Mouse (Mus musculus): ENCODE measurements around the gene Sympk.

Sympk gene

DNA sequence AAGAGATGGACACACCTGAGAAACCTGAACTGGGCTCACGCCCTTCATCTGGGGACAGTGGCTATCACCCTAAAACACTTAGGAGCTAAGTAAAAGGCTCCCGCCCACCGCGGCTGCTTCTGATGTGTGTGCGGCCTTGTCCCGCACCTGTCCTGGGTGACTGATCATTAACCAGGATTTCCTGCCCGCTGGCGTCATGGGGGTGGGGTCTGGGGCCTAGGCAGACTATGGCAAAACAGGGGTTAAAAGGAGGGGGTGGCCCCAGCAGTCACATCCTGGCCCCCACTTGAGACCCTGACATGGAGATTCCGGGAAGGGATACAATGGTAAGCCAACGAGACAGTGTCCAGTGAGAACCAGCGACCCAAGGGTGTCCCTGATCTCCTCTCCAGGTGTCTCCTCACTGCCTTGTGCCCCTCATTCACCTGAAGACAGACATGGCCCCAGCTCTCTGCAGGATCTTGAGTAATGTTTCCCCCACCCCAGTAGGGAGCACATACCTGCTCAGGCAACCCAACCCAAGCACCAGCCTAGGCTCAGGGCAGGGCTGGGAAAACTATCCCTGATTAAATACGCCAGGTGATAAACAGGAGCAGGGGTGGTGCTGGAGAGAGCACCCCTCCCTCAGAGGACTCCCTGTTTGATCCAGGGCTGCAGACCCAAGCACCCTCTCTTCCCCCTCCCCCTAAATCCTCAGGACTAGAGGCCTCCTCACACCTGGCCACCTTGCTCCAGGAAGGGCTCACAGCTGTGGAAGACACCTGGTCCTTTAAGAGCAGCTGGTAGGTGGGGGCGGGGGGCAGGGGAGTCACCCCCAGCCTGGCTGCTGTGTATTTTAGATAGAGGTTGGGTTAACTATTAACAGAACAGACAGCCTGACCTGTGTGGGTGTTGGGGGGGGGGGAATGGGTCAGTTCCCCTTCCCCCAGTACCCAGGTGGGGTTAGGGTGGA is 16.9 kb upstream of the Sympk start:
- DNase-seq: no peak

DNA sequence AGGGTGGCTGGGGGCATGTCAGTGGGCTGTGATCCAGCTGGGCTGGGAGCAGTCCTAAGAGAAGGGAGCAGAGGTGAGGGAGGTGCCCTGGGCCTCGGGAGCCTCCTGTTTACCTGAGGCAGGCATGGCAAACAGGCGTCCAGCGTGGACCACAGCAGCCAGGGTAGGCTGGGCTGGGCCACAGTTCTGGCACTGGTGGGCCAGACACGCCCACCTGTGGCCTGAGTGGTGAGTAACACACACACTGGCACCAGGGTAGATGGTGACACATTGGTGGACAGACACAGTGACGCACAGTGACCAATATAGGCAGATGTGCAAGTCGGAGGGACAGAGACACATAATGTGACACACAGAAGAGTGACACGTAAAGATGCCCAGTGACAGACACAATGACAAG is 13.6 kb upstream of the Sympk start:
- no peak for DNase-seq

DNA sequence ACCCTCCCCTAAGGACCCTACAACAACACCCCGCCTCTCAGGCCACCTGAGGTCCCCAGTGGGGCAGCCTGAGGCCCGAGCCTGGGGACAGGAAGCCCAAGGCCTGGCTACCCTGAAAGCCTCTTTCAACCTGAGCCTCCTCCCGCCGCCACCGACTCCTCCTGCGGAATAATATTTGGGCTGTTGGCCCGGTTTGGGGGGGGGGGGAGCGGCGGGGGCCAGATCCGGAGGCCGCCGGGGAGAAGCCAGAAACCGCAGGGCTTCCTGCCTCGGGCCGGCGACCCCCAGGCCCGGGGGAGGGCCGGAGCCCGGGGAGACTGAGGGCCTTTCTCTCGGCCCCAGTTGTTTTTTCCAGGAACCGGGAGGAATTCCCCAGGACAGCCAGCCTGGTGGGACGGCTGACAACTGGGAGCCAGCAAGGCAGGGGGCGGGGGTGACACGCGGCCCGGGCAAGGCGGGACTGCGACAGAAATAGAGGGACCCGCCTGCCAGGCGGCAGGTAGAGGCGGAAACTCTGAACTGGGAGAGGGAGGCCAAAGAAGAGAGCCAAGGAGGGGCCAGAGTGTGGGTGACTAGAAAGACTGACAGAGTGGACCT is 12.1 kb upstream of the Sympk start:
- no peak for DNase-seq

DNA sequence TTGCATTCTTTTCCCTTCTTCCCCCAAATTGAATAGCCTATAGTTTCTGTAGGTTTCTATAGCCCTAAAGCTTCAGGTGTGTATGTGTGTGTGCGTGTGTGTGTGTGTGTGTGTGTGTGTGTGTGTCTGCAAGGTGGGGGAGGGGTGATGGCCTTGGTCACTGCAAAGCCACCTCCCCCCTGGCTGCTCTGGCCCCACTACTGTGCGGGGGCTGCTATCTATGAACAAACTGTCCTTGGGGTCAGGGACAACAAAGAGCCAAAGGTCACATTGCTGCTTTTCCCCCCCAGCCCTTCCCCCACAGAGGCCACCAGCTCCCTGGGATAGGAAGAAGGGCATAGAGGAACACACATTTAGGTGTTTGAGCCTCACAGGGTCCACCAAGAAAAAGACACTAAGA is 11.3 kb upstream of the Sympk start:
- no peak for DNase-seq

DNA sequence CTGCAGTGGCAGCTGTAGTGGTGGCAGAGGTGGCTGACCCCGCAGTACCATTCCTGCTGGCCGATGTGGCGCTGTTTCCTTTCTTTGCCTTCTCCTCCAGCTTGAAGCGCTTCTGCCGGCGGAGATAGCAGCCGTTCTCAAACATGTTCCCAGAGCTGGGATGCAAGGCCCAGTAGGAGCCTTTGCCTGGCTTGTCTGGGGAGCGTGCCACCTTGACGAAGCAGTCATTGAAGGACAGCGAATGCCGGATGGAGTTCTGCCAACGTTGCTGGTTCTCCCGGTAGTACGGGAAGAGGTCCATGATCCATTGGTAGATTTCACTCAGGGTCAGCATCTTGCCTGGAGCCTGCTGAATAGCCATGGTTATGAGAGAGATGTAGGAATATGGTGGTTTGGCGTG is 9.7 kb upstream of the Sympk start:
- no peak for DNase-seq

DNA sequence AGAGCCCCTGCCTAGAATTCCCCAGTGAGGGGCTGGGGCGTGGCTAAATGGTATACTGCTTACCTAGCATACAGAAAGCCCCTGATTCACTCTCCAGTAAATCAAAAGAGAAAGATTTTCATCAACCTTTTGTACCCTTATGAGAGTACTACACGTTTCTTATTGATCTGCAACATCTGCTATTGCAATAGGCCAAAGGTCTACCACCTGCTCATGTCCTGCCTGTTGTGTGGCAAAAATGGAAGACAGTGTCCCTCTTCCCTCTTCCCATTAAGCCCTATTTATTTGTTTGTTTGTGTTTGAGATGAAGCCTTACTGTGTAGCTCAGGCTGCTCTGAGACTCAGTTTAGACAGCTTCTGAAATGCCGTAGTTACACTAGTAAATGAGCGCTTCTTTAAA is 8.1 kb upstream of the Sympk start:
- DNase-seq: no peak

DNA sequence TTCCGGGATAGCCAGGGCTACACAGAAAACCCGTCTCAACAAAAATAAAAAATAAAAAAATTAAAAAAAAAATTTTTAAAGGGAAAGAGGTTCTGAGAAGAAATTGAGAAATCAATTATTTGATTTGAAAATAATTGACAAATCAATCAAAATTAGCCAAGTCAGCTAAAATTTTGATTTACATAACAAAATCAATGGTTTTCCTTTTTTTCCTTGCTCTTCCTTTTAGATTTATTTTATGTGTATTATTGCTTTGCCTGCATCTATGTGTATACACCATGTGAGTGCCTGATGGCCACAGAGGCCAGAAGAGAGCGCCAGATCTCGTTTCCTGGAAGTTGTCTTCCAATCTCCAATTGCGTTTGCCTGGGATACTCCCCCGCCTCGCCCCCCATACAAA is 6.3 kb upstream of the Sympk start:
- DNase-seq: no peak

DNA sequence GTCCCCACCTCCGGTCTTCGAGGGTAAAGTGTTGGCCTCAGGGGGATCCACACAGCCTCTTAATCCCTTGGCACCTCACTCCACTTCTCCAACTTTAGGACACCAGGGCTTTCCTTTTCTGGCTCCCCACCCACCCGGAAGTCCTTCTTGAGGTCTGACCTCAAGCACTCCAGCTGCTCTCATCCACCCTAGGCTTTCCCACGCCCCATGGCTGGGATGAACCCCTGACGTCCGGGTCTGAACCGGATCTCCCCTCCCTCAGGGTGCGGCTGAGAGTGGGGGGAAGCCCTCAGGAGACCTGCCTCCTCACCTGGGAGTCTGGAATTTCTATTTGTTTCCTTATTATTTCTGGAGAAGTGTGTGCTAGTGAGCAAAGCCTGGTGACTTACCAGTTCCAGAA is 3.1 kb upstream of the Sympk start:
- DNase-seq: no peak

DNA sequence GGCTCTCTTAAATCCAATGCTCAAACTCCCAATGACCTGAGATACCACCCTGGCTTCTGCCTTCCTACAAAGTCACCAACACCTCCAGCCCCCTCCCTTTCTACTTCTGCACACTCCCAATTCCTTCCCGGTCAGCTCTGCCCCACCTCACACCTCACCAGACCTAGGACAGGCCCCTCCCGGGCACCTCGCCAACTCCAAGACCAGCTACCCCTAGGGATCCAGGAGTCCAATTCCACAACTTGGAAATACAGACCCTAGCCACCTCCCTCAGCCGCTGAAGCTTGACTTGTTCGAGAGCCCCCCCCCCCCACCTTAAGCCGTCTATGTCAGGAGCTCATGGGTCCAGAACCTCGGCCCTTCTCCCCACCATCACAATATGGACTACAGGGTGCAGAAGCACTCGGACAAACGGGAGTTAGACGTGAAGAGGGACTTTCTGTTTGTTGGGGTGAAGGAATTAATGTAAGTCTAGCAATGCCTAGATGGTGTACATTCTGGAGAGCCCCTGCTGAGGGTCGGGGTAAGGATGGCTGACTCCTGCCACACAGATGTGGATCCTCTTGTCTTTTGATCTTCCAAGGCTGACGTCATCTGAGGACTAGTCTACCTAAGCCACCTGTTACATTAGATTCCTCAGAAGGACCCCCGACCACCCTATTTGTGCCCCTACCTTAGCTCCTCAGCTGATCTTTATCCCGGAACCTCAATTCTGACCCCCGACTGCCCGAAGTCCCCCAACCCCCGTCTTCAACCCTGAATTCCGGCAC is 1.8 kb upstream of the Sympk start:
- DNase-seq: no peak

DNA sequence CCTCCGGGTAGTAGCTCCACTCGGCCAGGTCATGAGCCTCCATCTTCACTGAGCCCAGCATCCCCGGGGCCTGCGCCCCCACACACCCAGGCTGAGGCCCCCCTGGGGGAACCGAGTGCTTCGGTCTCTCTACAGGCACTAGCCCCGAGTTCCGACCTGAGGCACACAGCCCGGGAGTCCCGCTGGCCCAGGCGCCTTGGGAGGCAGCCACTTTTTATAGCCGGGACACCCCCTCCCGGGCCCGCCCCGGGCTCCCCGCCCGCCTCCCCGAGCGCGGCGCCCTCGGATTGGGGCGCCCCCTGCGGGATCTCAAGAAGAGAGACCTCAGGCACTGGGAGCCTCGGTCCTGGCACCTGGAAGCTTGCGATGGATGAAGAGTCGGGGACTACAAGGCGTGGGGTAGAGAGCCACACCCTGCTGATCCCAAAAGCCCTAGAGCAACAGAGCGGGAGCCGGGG is 791 bp upstream of the Sympk start, which contains the start of gene Foxa3:
TSS of gene Foxa3 (minus strand) at position 182 of the 458 bp plus-strand sequence.
- DNase-seq: peak; percentile 40 to 51

DNA sequence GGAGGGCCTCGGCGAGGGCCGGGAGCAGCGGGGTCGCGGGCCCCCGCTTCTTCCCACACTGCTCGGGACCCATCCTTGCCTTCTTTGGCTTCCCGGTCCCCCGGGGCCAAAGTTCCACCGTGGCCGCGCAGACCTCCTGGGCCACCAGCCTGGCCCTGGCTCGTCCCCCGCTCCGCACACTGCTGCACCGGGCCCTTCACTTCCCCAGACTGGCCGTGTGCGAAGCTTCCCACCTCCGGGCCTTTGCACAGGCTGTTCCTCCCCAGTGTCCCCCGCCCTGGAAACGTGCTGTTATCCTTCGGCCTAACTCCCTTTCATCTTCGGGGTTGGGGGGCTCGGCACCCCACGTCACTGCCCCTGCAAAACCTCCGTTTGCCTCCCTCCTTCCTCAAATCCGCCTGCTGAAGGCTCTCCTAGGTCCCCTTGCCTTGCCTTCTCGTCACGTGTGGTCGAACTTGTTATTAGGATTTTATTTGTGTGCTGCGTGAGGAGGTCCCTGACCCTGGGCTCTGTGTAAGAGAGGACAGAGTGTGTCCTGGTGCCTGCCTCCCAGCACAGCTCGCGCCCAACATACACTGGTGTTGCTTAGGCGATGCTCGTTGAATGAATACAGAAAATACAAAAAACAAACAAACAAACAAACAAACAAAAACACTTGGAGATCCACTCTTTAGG is 541 bp downstream of the Sympk start:
- no peak for DNase-seq

DNA sequence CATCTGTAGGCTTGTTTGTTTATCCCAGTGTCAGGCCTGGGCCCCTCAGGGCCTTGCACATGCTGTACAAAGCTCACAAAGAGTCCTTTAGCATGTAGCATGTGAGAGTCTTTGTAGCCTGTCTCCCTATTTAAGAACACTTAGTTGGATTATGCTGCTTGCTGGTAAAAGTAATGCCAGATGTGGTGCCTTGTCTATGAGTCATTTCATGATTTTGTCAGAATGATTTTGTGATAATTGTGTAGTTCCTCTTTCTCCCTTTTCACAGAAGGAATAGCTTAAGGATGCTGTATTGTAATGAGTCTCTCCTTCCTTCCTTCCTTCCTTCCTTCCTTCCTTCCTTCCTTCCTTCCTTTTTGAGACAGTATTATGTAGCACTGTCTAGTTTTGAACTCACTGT is 3.9 kb downstream of the Sympk start:
- no peak for DNase-seq

DNA sequence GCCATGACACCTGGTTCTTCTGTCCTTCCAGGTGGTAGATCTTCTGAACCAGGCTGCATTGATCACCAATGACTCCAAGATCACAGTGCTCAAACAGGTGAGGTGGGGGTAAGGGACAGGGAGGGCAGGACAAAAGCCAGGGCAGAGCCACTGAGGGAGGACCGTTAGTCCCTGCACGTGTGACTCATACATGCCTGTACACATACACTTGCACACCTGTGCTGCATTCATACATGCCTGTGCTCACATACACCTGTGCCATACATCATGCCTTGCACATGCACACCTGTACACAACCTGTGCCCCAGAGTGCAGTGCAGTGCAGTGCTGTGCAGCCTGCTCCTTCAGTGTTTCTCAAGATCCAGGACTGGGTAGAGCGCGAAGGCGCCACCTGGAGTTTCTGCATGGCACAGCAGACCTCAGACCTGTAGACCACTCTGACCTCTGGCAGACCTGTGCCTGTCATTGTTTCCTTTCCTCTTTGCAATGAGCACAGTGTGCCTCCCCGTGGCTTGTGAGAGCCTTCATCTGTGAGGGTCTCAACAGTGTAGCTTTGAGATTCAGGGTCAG is 5.0 kb downstream of the Sympk start:
- DNase-seq: peak in 1 of 2 experiments; percentile 63

DNA sequence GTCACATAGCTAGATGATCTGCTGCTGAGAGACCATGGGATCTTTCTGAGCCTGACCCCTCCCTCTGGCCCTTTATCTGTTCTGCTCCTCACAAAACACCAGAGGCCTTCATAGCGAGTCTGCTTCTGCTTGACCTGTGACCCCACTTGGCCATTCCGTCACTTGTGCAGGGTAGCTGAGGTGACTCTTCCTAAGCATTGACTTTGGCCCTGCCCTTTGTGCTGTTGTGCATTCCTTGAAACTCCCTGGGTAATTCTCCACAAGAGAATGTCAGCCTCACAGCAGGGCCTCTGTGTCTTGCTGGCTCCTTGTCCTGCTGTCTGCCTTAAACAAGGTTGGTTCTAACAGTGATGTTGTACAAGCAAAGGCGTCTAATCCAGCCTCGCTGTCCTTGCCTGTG is 7.5 kb downstream of the Sympk start:
- no peak for DNase-seq

DNA sequence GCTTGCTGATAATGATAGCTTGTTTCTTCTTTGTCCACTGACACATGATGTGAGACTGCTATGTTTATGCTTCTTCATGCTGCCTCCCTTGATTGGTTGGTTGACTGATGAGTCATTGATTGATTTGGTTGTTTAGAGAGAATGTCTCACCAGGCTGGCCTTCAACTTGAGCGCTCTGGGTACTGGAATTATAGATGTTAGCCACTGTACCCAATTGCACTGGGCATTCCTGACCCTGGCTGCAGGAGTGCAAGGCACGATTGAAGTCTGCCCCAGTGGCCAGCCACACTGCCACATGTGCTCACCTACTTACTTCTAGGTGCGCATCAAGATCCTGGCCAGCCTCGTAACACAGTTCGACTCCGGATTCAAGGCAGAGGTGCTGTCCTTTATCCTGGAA is 20.4 kb downstream of the Sympk start:
- no peak for DNase-seq

DNA sequence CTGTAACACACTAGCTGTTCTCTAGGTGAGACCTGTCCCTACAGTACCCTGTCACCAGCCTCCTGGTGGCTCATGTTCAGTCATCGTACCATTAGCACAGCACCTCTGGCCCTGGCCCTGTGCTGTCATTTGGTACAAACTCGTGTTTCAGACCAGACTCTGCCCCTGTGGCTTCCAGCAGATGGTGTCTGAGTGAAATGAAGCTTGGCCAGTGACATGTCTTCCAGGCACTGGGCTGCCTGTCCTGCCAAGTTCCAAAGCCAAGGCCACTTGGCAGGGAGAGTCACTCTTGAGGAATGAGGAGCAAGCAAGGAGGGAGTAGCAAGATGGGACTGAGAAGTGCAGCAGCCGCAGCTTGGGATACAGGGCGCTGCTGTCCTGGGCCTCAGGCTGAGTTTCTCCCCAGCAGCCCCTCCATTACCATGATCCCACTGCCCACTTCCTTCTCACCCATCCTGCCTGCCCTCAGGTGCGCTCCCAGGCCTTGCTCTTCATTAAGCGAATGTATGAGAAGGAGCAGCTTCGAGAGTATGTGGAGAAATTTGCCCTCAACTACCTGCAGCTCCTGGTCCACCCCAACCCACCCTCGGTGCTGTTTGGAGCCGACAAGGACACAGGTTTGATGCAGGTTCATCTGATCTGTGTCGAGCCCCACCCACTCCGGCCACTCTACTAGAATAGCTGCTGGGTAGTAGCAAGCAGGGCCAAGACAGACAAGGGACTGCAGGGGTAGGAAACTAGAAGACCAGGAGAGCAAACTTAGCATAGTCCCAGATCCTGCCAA is 22.3 kb downstream of the Sympk start:
- no peak for DNase-seq

DNA sequence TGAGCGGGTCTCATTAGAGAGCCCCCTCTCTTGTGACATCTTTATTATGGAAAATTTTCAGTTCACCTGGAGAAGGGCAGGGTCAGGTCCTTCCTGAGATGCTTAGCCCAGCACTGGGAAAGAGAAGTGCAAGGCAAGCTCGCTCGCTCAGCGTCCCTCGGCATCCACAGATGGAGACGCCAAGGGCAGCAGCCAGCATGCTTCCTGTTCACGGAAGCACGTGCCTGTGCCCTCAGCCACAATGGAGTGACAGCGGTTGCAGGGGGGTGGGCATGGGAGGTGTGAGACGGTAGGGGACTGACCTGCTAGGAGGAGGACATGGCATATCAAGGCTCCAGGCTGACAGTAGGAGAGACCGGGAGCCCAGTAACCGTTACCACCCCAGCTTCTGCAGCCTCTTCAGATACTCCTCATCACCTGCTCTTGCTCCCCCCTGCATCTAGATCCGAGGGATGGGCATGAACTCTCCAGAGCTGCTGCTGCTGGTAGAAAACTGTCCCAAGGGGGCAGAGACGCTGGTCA is 23.9 kb downstream of the Sympk start:
- DNase-seq: no peak

DNA sequence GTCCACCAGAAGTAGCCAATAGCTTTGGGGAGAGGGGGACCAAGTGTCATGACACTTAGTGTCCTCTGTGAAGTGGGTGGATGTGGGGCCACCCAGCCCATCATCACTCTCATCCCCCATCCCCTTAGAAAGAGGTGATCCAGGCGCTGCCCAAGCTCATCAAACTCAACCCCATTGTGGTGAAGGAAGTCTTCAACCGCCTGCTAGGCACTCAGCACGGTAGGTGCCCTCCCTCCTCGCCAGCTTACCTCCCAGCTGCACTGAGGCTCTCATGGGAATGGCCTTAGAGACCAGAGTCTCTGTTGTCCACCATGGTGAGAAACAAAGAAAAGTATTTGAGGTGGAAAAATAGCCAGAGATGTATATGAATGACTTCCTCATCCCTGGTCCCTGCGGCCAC is 25.1 kb downstream of the Sympk start:
- DNase-seq: no peak

DNA sequence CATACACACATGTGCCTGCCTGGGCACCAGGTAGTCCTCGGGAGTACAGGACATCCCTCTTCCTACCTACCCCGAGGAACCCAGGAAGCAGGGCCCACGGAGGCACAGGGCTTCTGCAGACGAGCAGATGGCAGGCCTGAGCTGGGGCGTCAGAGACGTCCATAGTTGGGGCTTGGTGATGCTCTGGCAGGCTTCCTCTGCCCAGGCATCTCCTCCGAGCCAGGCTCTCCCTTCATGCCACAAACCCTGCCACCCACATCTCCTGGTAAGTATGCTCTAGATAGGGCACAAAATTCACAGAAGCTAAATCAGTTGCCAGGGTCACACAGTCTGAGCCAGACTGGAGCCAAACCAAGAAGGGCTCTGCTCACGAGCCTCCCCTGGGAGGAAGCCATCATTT is 26.0 kb downstream of the Sympk start:
- no peak for DNase-seq

DNA sequence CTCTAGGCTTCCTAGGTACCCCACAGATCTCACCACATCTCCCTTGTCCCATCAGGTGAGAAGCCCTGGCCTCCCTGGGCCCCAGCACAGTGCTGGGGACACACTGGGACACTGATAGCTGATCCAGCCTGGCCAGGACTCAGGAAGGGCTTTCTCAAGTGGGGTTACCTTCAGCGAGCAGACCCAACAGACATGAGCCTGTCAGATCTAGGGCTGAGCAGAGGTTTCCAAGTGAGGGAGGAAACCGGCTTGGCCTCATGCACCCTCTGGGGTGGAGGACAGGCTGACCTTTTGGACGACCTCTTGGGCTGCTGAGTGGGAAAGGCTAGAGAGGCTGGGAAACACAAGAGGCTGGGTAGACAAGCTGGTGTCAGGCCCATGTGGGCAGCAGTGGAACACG is 27.0 kb downstream of the Sympk start:
- DNase-seq: no peak

DNA sequence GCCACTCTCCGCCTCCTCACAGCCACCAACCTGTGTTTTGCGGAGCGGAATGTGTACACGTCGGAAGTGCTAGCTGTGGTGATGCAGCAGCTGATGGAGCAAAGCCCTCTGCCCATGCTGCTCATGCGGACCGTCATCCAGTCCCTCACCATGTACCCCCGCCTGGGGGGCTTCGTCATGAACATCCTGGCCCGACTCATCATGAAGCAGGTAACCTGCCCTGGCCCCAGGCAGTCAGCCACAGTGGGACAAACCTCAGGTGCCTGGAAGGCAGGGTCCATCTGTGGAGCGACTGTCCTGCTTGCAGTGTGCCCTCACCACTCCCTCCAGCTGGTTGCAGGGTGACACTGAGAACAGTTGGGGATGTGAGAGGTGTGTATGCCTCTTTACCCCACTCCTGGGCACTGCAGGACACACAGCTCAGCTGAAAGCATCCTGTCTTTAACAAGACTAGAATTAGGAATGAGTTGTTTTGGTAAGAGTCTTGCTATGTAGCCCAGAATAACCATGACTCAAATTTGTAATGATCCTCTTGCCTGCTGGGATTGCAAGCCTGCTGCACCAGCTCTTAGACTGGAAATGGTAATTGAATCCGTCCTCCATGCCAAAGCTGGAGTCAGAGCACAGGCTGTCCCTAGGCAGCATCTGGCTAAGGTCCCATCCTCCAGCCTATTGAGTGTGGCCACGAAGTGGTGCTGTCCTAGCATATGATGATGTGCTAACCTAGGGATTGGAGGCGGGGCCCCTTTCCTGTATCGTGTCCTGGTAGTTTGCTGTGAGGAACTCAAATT is 28.4 kb downstream of the Sympk start:
- DNase-seq: no peak

Data from spleen, adult 18-20 months (tissue).